Mouse (Mus musculus) lung, adult 2 months (tissue): ENCODE results near the gene Tnnt3.

Experiments
- CTCF ChIP-seq: fragments of 200-500 bp; IDR thresholded peaks from 2 replicates; pipeline ENCODE4 v1.5.1; 2011; ENCODE audit warnings: mild to moderate bottlenecking, low read length, control low read depth; ENCODE audit not compliant: insufficient read depth
- POLR2A ChIP-seq: fragments of 200-500 bp; IDR thresholded peaks from 2 replicates; pipeline ENCODE4 v1.6.1; 2011; ENCODE audit warnings: low read depth, mild to moderate bottlenecking, control low read depth, low read length, borderline replicate concordance; ENCODE audit errors: extremely low read depth

GRCm38 (mm10) chr7:142460636-142461077 is 38.0 kb upstream of the Tnnt3 start, which contains the start of gene Lsp1:
- TF ChIP-seq POLR2A (no peak; the same call in 1 of the 2 replicates), CTCF (no peak)
